Mouse (Mus musculus): ENCODE measurements around the gene Lrig1. TPM values are rescaled to one million over a fixed set of nuclear protein-coding genes. Genes with fewer than 3 reads are reported as not detected.

The Lrig1 gene
- polyA plus RNA-seq, 1 experiment from 2014 or later, result 32.6 TPM

Small RNA genes lying within 50 kb of the gene (microRNA-seq; reads per million reads assigned to microRNA genes)
- gene Mir7041 (ENCODE audit: borderline number of aligned reads), result not detected

Other genes with a start within 250 kb of the Lrig1 start
- gene Slc25a26, start 199.8 kb downstream of the Lrig1 start, polyA plus RNA-seq (2014; fragmentation: Nextera tagmentation; extraction: Ambion mirVana), result 6.8 and 9.0 TPM in 2 replicates